Mouse (Mus musculus) hindbrain, embryonic 10.5 days (tissue): ENCODE data around the gene Asap3. TPM values are rescaled to one million over a fixed set of nuclear protein-coding genes. Genes with fewer than 3 reads are reported as not detected.

Source experiments
- DNase-seq: peaks from one replicate; pipeline ENCODE4 v3.0.0-alpha.2; 2017; ENCODE audit warnings: low spot score
- H3K27ac ChIP-seq: fragments of 300-500 bp; sonication (generic); 2 replicates; pipeline ENCODE4 v1.5.1; 2016; ENCODE audit warnings: mild to moderate bottlenecking, moderate library complexity
- H3K27me3 ChIP-seq: fragments of 300-500 bp; sonication (generic); 2 replicates; pipeline ENCODE4 v1.6.1; 2016; ENCODE audit warnings: mild to moderate bottlenecking; ENCODE audit not compliant: poor library complexity, insufficient read depth, severe bottlenecking
- H3K36me3 ChIP-seq: fragments of 300-500 bp; sonication (generic); 2 replicates; pipeline ENCODE4 v1.6.1; 2016; ENCODE audit warnings: mild to moderate bottlenecking, moderate library complexity
- H3K4me1 ChIP-seq: fragments of 300-500 bp; sonication (generic); replicated peaks from 2 replicates; pipeline ENCODE4 v1.6.1; 2016; ENCODE audit warnings: mild to moderate bottlenecking
- H3K4me3 ChIP-seq: fragments of 300-500 bp; sonication (generic); 2 replicates; pipeline ENCODE4 v1.5.1; 2016; ENCODE audit warnings: mild to moderate bottlenecking, moderate library complexity
- H3K9me3 ChIP-seq: fragments of 300-500 bp; sonication (generic); 2 replicates; pipeline ENCODE4 v1.6.1; 2016; ENCODE audit warnings: mild to moderate bottlenecking, moderate library complexity
- WGBS: fragments of 180-500 bp; shearing (Covaris S2); methylation state at CpG from one replicate; pipeline ENCODE4 v1.1.7; 2016; 5-methylcytosine and 5-hydroxymethylcytosine counted together
- polyA plus RNA-seq: library from polyadenylated mRNA; unstranded; fragments of >200 nt; fragmentation: Nextera tagmentation; extraction: Ambion mirVana; gene quantifications from 2 replicates; pipeline ENCODE4 v1.2.1, GENCODE M21; 2016

The Asap3 gene
- polyA plus RNA-seq, 1 experiment from 2014 or later, result 6.5 TPM

- 61% methylated on average over 13 of the region's 13 CpGs for WGBS
- Histone ChIP-seq H3K4me1 (peaks cover 69% of the 10 kb centered on the region), H3K36me3 (peaks cover 27% of the 10 kb centered on the region; the same call in 1 of the 2 replicates)
These were observed 31.7 kb upstream of the Asap3 start for GRCm38 (mm10) chr4:136174216-136175193.

GRCm38 (mm10) chr4:136176022-136176552 lies 30.1 kb upstream of the Asap3 start:
- WGBS, result 72% methylated on average over 10 of the region's 10 CpGs
- no peaks in the 10 kb centered on the region for H3K9me3 ChIP-seq
- H3K4me3 ChIP-seq, result peak overlapping the region; percentile 16; the same call in 1 of the 2 replicates
- H3K4me1 ChIP-seq, result peaks cover 85% of the 10 kb centered on the region
- DNase-seq, result no peak
- peaks cover 36% of the 10 kb centered on the region; the same call in 1 of the 2 replicates for H3K36me3 ChIP-seq
- peaks cover 3% of the 10 kb centered on the region; the same call in 1 of the 2 replicates for H3K27me3 ChIP-seq
- H3K27ac ChIP-seq, result peak overlapping the region; percentile 73

More at GRCm38 (mm10) chr4:136174216-136175193, 31.7 kb upstream of the Asap3 start:
- DNase-seq, result no peak
- no peaks in the 10 kb centered on the region for H3K9me3 ChIP-seq
- H3K27me3 ChIP-seq, result 0 out of 2 replicates have a peak, but pooled peaks cover 5% of the 10 kb centered on the region
- peak overlapping the region; percentile 50; the same call in 1 of the 2 replicates for H3K27ac ChIP-seq
- peak overlapping the region; percentile 91 for H3K4me3 ChIP-seq

GRCm38 (mm10) chr4:136177244-136177611 lies 28.9 kb upstream of the Asap3 start:
- WGBS, result 48% methylated on average over 8 of the region's 8 CpGs
- H3K4me3 ChIP-seq, result peak overlapping the region; percentile 9; the same call in 1 of the 2 replicates
- peaks cover 84% of the 10 kb centered on the region for H3K4me1 ChIP-seq
- peaks cover 3% of the 10 kb centered on the region; the same call in 1 of the 2 replicates for H3K27me3 ChIP-seq
- H3K27ac ChIP-seq, result peak overlapping the region; percentile 73
- H3K36me3 ChIP-seq, result peaks cover 36% of the 10 kb centered on the region
- no peaks in the 10 kb centered on the region for H3K9me3 ChIP-seq
- DNase-seq, result no peak

GRCm38 (mm10) chr4:136177612-136178474 lies 28.3 kb upstream of the Asap3 start:
- 60% methylated on average over 11 of the region's 11 CpGs for WGBS
- H3K4me3 ChIP-seq, result peak overlapping the region; percentile 18; the same call in 1 of the 2 replicates
- peaks cover 36% of the 10 kb centered on the region for H3K36me3 ChIP-seq

GRCm38 (mm10) chr4:136178475-136178921 lies 27.7 kb upstream of the Asap3 start:
- 88% methylated on average over 12 of the region's 12 CpGs for WGBS
- Histone ChIP-seq H3K27ac (peak overlapping the region; percentile 73), H3K36me3 (peaks cover 41% of the 10 kb centered on the region), H3K27me3 (peaks cover 3% of the 10 kb centered on the region; the same call in 1 of the 2 replicates), H3K9me3 (no peaks in the 10 kb centered on the region), H3K4me3 (0 out of 2 replicates have a peak overlapping the region, but pooled peaks have one; percentile 18), H3K4me1 (peaks cover 72% of the 10 kb centered on the region)
- DNase-seq, result no peak

More at GRCm38 (mm10) chr4:136177612-136178474, 28.3 kb upstream of the Asap3 start:
- H3K27me3 ChIP-seq, result peaks cover 3% of the 10 kb centered on the region; the same call in 1 of the 2 replicates
- peaks cover 78% of the 10 kb centered on the region for H3K4me1 ChIP-seq
- no peak for DNase-seq
- H3K9me3 ChIP-seq, result no peaks in the 10 kb centered on the region
- H3K27ac ChIP-seq, result peak overlapping the region; percentile 73

GRCm38 (mm10) chr4:136179456-136179855 lies 26.7 kb upstream of the Asap3 start:
- H3K27ac ChIP-seq, result no peak overlapping the region
- H3K4me3 ChIP-seq, result peak overlapping the region; percentile 52; the same call in 1 of the 2 replicates
- peaks cover 48% of the 10 kb centered on the region for H3K36me3 ChIP-seq
- no peaks in the 10 kb centered on the region for H3K9me3 ChIP-seq
- peaks cover 62% of the 10 kb centered on the region for H3K4me1 ChIP-seq
- 93% methylated on average over 7 of the region's 7 CpGs for whole genome bisulfite sequencing
- peaks cover 3% of the 10 kb centered on the region; the same call in 1 of the 2 replicates for H3K27me3 ChIP-seq
- DNase-seq, result no peak

GRCm38 (mm10) chr4:136179998-136180397 lies 26.2 kb upstream of the Asap3 start:
- Histone ChIP-seq H3K4me1 (peaks cover 57% of the 10 kb centered on the region), H3K4me3 (peak overlapping the region; percentile 52), H3K36me3 (peaks cover 46% of the 10 kb centered on the region), H3K9me3 (no peaks in the 10 kb centered on the region), H3K27ac (peak overlapping the region; percentile 81), H3K27me3 (peaks cover 3% of the 10 kb centered on the region; the same call in 1 of the 2 replicates)
- DNase-seq, result peak; percentile 91
- 2% methylated on average over 15 of the region's 15 CpGs for WGBS

GRCm38 (mm10) chr4:136180408-136181330 lies 25.5 kb upstream of the Asap3 start:
- peak; percentile 63 for DNase-seq
- Histone ChIP-seq H3K36me3 (peaks cover 52% of the 10 kb centered on the region), H3K4me1 (peaks cover 50% of the 10 kb centered on the region), H3K27me3 (peaks cover 3% of the 10 kb centered on the region; the same call in 1 of the 2 replicates), H3K4me3 (peak overlapping the region; percentile 52), H3K27ac (peak overlapping the region; percentile 81), H3K9me3 (no peaks in the 10 kb centered on the region)
- 18% methylated on average over 23 of the region's 23 CpGs for WGBS

- Histone ChIP-seq H3K4me3 (peak overlapping the region; percentile 52; the same call in 1 of the 2 replicates), H3K36me3 (peaks cover 55% of the 10 kb centered on the region), H3K4me1 (peaks cover 43% of the 10 kb centered on the region), H3K9me3 (no peaks in the 10 kb centered on the region), H3K27ac (peak overlapping the region; percentile 40; the same call in 1 of the 2 replicates), H3K27me3 (peaks cover 3% of the 10 kb centered on the region; the same call in 1 of the 2 replicates)
- 26% methylated on average over 12 of the region's 12 CpGs for WGBS
- DNase-seq, result no peak
These were observed 24.8 kb upstream of the Asap3 start for GRCm38 (mm10) chr4:136181367-136181766.

GRCm38 (mm10) chr4:136185375-136185774 lies 20.8 kb upstream of the Asap3 start:
- H3K9me3 ChIP-seq, result no peaks in the 10 kb centered on the region
- H3K4me1 ChIP-seq, result peaks cover 11% of the 10 kb centered on the region
- no peak overlapping the region for H3K27ac ChIP-seq
- no peak overlapping the region for H3K4me3 ChIP-seq
- peaks cover 76% of the 10 kb centered on the region for H3K36me3 ChIP-seq
- WGBS, result 88% methylated on average over 9 of the region's 9 CpGs
- DNase-seq, result no peak
- H3K27me3 ChIP-seq, result peaks cover 3% of the 10 kb centered on the region; the same call in 1 of the 2 replicates

- 84% methylated on average over 8 of the region's 8 CpGs for WGBS
- H3K4me1 ChIP-seq, result peaks cover 2% of the 10 kb centered on the region; the same call in 1 of the 2 replicates
- DNase-seq, result no peak
- H3K36me3 ChIP-seq, result peaks cover 80% of the 10 kb centered on the region
- H3K9me3 ChIP-seq, result no peaks in the 10 kb centered on the region
- H3K4me3 ChIP-seq, result no peak overlapping the region
- H3K27me3 ChIP-seq, result no peaks in the 10 kb centered on the region
- H3K27ac ChIP-seq, result no peak overlapping the region
These were observed 19.9 kb upstream of the Asap3 start for GRCm38 (mm10) chr4:136186315-136186714.
